Mouse (Mus musculus) liver, postnatal 0 days (tissue): ENCODE results near the gene Ikbip. TPM values are rescaled to one million over a fixed set of nuclear protein-coding genes. Genes with fewer than 3 reads are reported as not detected.

Experiments
- ATAC-seq: fragments of 200-750 bp; cut with Nextera tagmentation; 2 replicates; pipeline ENCODE4 v1.8.0; 2017; ENCODE audit warnings: mild to moderate bottlenecking, moderate library complexity
- DNase-seq: peaks from one replicate; pipeline ENCODE4 v3.0.0-alpha.2; 2016
- H3K27ac ChIP-seq: fragments of 300-500 bp; sonication (generic); 2 replicates; pipeline ENCODE4 v1.5.1; 2014; ENCODE audit warnings: antibody characterized with exemption, moderate library complexity, mild to moderate bottlenecking, low read depth
- H3K27me3 ChIP-seq: fragments of 300-500 bp; sonication (generic); 2 replicates; pipeline ENCODE4 v1.6.1; 2014; ENCODE audit warnings: low read length, control low read depth, mixed read lengths; ENCODE audit not compliant: insufficient read depth
- H3K36me3 ChIP-seq: fragments of 300-500 bp; sonication (generic); replicated peaks from 2 replicates; pipeline ENCODE4 v1.6.1; 2014; ENCODE audit warnings: mild to moderate bottlenecking, control low read depth, low read length, moderate library complexity, mixed read lengths; ENCODE audit not compliant: insufficient read depth
- H3K4me1 ChIP-seq: fragments of 300-500 bp; sonication (generic); 2 replicates; pipeline ENCODE4 v1.6.1; 2014; ENCODE audit warnings: antibody characterized with exemption, mild to moderate bottlenecking, control low read depth; ENCODE audit not compliant: insufficient read depth
- H3K4me2 ChIP-seq: fragments of 300-500 bp; sonication (generic); 2 replicates; pipeline ENCODE4 v1.6.1; 2014; ENCODE audit warnings: low read depth, mild to moderate bottlenecking, low read length, moderate library complexity, mixed read lengths
- H3K4me3 ChIP-seq: fragments of 300-500 bp; sonication (generic); 2 replicates; pipeline ENCODE4 v1.5.1; 2014; ENCODE audit warnings: low read depth, low read length
- H3K9ac ChIP-seq: fragments of 300-500 bp; sonication (generic); replicated peaks from 2 replicates; pipeline ENCODE4 v1.6.1; 2014; ENCODE audit warnings: mild to moderate bottlenecking, moderate library complexity
- H3K9me3 ChIP-seq: fragments of 300-500 bp; sonication (generic); 2 replicates; pipeline ENCODE4 v1.6.1; 2016; ENCODE audit warnings: mild to moderate bottlenecking, control low read depth, low read length, mixed read lengths
- CTCF ChIP-seq: sonication (generic); IDR thresholded peaks from 2 replicates; pipeline ENCODE4 v1.5.1; 2016; ENCODE audit warnings: antibody characterized with exemption, low read depth
- EP300 ChIP-seq: IDR thresholded peaks from 2 replicates; pipeline ENCODE4 v1.6.1; 2016; ENCODE audit warnings: antibody characterized with exemption, low read depth, mild to moderate bottlenecking
- WGBS: fragments of 180-500 bp; shearing (Covaris S2); extraction: QIAGEN DNeasy Blood & Tissue Kit; methylation state at CpG from one replicate; pipeline ENCODE4 v1.1.7; 2014; ENCODE audit not compliant: insufficient replicate concordance; 5-methylcytosine and 5-hydroxymethylcytosine counted together
- polyA plus RNA-seq: library from polyadenylated mRNA; unstranded; fragments of >200 nt; fragmentation: Nextera tagmentation; extraction: Ambion mirVana; gene quantifications from 2 replicates; pipeline ENCODE4 v1.2.1, GENCODE M21; 2015

Gene Ikbip
- polyA plus RNA-seq, result 5.6 and 5.7 TPM in 2 replicates

DNA sequence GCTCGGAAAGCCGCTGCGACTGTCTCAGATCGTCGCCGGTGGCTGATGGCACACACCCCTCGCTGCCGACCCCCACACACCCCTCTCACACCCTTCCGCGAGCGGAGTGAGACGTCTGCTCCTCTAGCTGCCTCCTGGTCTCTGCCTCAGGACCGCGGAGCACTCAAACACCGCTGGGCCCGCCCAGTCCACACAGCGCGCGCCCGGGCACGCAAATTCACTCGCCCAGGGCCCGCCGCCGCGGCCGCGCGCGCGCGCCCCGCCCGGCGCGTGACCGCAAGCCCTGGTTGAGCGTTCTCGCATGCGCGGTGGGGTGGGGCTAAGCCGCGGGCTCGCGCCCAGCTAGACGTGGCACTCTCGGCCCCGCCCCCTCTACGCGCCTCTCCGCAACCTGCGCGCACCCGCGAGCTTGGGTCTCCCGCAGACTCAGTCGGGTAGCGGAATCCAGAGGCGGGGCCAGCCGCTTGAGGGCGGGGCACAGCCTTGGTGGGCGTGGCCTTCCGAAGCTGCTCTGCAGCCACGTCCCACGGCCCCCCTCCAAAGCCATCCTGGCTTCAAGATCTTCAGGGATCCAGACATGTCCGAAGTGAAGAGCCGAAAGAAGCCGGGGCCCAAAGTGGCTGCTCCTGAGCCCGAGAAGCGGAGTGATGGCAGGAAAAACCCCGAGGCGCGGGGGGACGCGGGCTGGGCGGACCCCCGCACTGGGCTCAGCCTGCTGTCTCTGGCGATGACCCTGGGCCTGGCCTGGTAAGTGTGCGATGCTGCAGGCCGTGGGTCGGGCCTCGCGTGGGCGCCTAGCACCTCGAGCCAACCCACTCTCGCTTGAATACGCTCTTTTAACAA, at the start of gene Ikbip, which contains the start of gene Apaf1:
Ikbip (plus strand) TSS at position 391 of the 843 bp plus-strand sequence.
Apaf1 (minus strand) TSS at position 221 of the 843 bp plus-strand sequence.
- Histone ChIP-seq H3K4me2 (peak within 1 kb of the TSS; percentile 98), H3K27ac (peak within 1 kb of the TSS; percentile 90), H3K9me3 (no peaks in the 10 kb centered on the region), H3K27me3 (no peaks in the 10 kb centered on the region), H3K9ac (peak within 1 kb of the TSS; percentile 94), H3K36me3 (peaks cover 6% of the 10 kb centered on the region), H3K4me3 (peak within 1 kb of the TSS; percentile 98), H3K4me1 (peaks cover 4% of the 10 kb centered on the region; the same call in 1 of the 2 replicates)
- TF ChIP-seq CTCF (no peak), EP300 (no peak)
- DNase-seq (peak; percentile 100), ATAC-seq (peak; percentile 99)
- under 1% methylated on average over 74 of the region's 87 CpGs for WGBS

DNA sequence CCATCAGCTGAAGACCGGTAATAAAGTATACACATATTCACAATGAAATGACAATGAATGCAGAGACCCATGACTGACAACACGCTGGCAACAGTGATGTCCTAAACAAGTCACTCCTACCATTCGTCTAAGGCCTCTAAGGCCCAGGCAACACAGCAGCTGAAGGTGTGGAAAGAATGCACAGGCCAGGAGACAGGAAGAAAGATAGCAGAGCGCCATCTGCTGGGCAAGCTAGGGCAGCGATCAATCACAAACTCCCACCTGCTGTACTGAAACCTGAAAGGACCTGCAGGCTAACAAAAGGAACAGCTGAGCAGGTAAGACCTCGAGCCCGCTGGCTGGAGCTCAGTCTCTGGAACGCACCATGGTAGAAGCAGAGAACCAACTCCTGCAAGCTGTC, 48.8 kb upstream of the Ikbip start:
- Histone ChIP-seq H3K27me3 (no peaks in the 10 kb centered on the region), H3K9me3 (no peaks in the 10 kb centered on the region), H3K36me3 (peaks cover 33% of the 10 kb centered on the region), H3K4me2 (no peak overlapping the region), H3K4me3 (no peak overlapping the region), H3K9ac (no peak overlapping the region), H3K4me1 (no peaks in the 10 kb centered on the region), H3K27ac (no peak overlapping the region)
- peak; percentile 75 for DNase-seq
- ATAC-seq, result no peak
- 32% methylated on average over 8 of the region's 8 CpGs for WGBS
- TF ChIP-seq CTCF (peak; percentile 84), EP300 (no peak)

DNA sequence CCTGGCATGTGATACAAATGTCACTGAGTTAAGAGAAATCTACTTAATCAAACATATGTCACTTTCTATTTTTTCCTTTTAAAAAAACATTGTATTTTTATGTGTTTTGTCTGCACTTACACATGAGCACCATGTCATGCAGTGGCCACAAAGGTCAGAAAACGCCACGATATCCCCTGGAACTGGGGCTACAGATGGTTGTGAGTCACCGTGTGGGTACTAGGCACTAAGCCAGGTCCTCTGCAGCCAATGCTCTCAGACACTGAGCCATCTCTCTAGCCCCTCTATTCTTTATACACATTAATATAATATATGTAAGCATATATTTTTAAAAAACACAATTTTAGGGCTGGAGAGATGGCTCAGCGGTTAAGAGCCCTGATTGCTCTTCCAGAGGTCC, 33.0 kb upstream of the Ikbip start:
- TF ChIP-seq CTCF, result no peak
- TF ChIP-seq EP300, result no peak
- ATAC-seq, result no peak
- no peaks in the 10 kb centered on the region for H3K4me1 ChIP-seq
- H3K27ac ChIP-seq, result no peak overlapping the region
- no peaks in the 10 kb centered on the region for H3K27me3 ChIP-seq
- H3K9me3 ChIP-seq, result no peaks in the 10 kb centered on the region
- no peak overlapping the region for H3K9ac ChIP-seq
- H3K4me2 ChIP-seq, result no peak overlapping the region
- H3K4me3 ChIP-seq, result no peak overlapping the region
- DNase-seq, result no peak
- H3K36me3 ChIP-seq, result peaks cover 52% of the 10 kb centered on the region
- WGBS, result 86% methylated on average over 4 of the region's 4 CpGs

DNA sequence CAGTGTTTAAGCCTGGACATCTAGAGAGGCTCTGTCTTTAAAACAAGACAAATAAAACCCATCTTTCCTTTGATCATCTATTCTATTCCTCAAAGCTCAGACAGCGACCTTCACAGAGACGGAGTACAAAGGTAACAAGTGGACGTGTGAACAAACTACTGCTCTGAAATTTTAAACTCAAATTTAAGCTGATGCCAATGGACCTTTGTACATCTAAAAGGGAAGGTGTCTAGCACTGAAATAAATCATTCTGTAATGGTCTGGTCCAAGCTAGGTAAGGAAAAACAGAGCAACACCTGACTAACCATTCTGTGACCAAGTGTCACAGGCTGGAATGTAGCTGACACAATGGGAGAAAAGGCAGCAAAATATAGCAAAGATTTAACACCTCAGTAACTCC, 31.6 kb upstream of the Ikbip start:
- no peak overlapping the region for H3K4me2 ChIP-seq
- no peaks in the 10 kb centered on the region for H3K9me3 ChIP-seq
- H3K27ac ChIP-seq, result no peak overlapping the region
- peaks cover 59% of the 10 kb centered on the region for H3K36me3 ChIP-seq
- no peak overlapping the region for H3K4me3 ChIP-seq
- no peak for DNase-seq
- H3K9ac ChIP-seq, result no peak overlapping the region
- no peaks in the 10 kb centered on the region for H3K27me3 ChIP-seq
- TF ChIP-seq CTCF (no peak), EP300 (no peak)
- H3K4me1 ChIP-seq, result no peaks in the 10 kb centered on the region
- WGBS, result 89% methylated on average over 3 of the region's 3 CpGs
- ATAC-seq, result no peak

DNA sequence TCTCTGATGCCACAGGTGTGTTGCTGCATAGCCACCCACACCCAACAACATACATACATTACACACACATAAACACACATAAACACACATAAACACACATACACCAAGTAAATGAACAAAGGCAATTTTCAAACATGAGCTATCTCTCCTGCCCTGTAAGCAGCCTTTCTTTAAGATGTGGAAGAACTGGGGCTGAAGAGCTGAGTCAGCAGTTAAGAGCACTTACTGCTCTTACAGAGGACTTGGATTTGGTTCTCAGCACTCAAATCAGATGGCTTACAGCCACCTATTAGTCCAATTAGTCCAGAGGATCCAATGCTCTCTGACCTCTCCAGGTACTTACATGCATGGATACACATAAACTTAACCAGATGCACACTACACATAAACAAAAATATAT, 30.0 kb upstream of the Ikbip start:
- Histone ChIP-seq H3K36me3 (peaks cover 57% of the 10 kb centered on the region), H3K9ac (no peak overlapping the region), H3K4me2 (no peak overlapping the region), H3K27ac (no peak overlapping the region), H3K4me3 (no peak overlapping the region), H3K9me3 (no peaks in the 10 kb centered on the region), H3K4me1 (no peaks in the 10 kb centered on the region), H3K27me3 (no peaks in the 10 kb centered on the region)
- DNase-seq (no peak), ATAC-seq (no peak)
- TF ChIP-seq EP300, result no peak

DNA sequence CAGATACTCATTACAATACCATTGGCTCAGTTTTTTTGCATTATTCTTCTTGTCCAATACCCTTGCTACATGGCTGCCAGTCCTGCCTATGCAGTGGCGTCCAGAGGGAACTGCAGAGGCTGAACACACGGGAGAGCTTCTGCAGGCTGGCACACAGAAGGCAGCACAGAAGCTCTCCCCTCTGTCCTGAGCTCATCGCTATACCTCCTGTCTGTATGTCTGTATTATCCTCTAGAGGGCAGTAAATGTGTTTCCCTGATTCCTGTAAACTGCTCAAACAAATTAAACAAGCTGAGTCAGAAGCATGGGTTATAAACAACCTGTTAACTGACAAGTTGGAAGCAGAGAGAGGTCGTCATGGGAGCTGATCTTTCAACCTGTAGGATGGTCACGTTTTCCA, 22.0 kb upstream of the Ikbip start:
- Histone ChIP-seq H3K9me3 (no peaks in the 10 kb centered on the region), H3K36me3 (peaks cover 41% of the 10 kb centered on the region), H3K4me3 (no peak overlapping the region), H3K4me2 (no peak overlapping the region), H3K27ac (no peak overlapping the region), H3K9ac (no peak overlapping the region), H3K27me3 (no peaks in the 10 kb centered on the region), H3K4me1 (no peaks in the 10 kb centered on the region)
- WGBS, result 38% methylated on average over 5 of the region's 5 CpGs
- no peak for DNase-seq
- TF ChIP-seq EP300 (no peak), CTCF (peak; percentile 65)
- peak; percentile 58; the same call in 1 of the 2 replicates for ATAC-seq
